Mouse (Mus musculus): Measurements from ENCODE around the gene Tbc1d5. TPM values are rescaled to one million over a fixed set of nuclear protein-coding genes. Genes with fewer than 3 reads are reported as not detected.

The Tbc1d5 gene
- polyA plus RNA-seq, 2 experiments: 2.9 to 3.2 TPM

GRCm38 (mm10) chr17:50750874-50751273 lies 428.3 kb downstream of the Tbc1d5 start:
- WGBS (ENCODE audit: insufficient replicate concordance): 46% methylated on average over 2 of the region's 2 CpGs
- Histone ChIP-seq H3K9me3 (ENCODE audit: control insufficient read depth, low read length) (no peaks in the 10 kb centered on the region), H3K27ac (no peak overlapping the region), H3K36me3 (replicated peaks; ENCODE audit: control insufficient read depth, insufficient read depth, low read depth) (no peaks in the 10 kb centered on the region), H3K9ac (replicated peaks) (no peak overlapping the region), H3K4me1 (replicated peaks; ENCODE audit: control insufficient read depth in 2 of 2, insufficient read depth in 2 of 2, low read length in 1 of 2) (no peaks in the 10 kb centered on the region), H3K4me2 (ENCODE audit: low read depth) (no peak overlapping the region), H3K4me3 (ENCODE audit: insufficient read depth in 1 of 2, low read depth in 2 of 2, low read length in 2 of 2) (no peak overlapping the region), H3K27me3 (ENCODE audit: control insufficient read depth, insufficient read depth, low read length) (no peaks in the 10 kb centered on the region)
- ATAC-seq (ENCODE audit: insufficient read depth): no peak
- DNase-seq (ENCODE audit: low read depth in 3 of 3, low spot score in 3 of 3): no peak
- no peak for TF ChIP-seq EP300 (IDR thresholded peaks at IDR 0.05; ENCODE audit: low read depth)
- TF ChIP-seq CTCF (IDR thresholded peaks at IDR 0.05; ENCODE audit: low read depth): no peak

- 62% methylated on average over 6 of the region's 6 CpGs for WGBS (ENCODE audit: insufficient replicate concordance)
These were observed 437.8 kb downstream of the Tbc1d5 start for GRCm38 (mm10) chr17:50741386-50741785.

GRCm38 (mm10) chr17:50740804-50741203 lies 438.3 kb downstream of the Tbc1d5 start:
- Histone ChIP-seq H3K9me3 (ENCODE audit: control insufficient read depth, low read length) (no peaks in the 10 kb centered on the region), H3K27me3 (ENCODE audit: control insufficient read depth, insufficient read depth, low read length) (no peaks in the 10 kb centered on the region), H3K4me2 (ENCODE audit: low read depth) (no peak overlapping the region), H3K9ac (replicated peaks) (no peak overlapping the region), H3K4me1 (replicated peaks; ENCODE audit: control insufficient read depth in 2 of 2, insufficient read depth in 2 of 2, low read length in 1 of 2) (no peaks in the 10 kb centered on the region), H3K27ac (no peak overlapping the region), H3K36me3 (replicated peaks; ENCODE audit: control insufficient read depth, insufficient read depth, low read depth) (no peaks in the 10 kb centered on the region), H3K4me3 (ENCODE audit: insufficient read depth in 1 of 2, low read depth in 2 of 2, low read length in 2 of 2) (no peak overlapping the region)
- DNase-seq (ENCODE audit: low read depth in 3 of 3, low spot score in 3 of 3): no peak
- WGBS (ENCODE audit: insufficient replicate concordance): 12% methylated on average over 1 of the region's 1 CpGs
- ATAC-seq (ENCODE audit: insufficient read depth): no peak
- TF ChIP-seq EP300 (IDR thresholded peaks at IDR 0.05; ENCODE audit: low read depth) (no peak), CTCF (IDR thresholded peaks at IDR 0.05; ENCODE audit: low read depth) (no peak)

More at GRCm38 (mm10) chr17:50741386-50741785, 437.8 kb downstream of the Tbc1d5 start:
- no peak overlapping the region for H3K9ac ChIP-seq (replicated peaks)
- TF ChIP-seq CTCF (IDR thresholded peaks at IDR 0.05; ENCODE audit: low read depth) (no peak), EP300 (IDR thresholded peaks at IDR 0.05; ENCODE audit: low read depth) (no peak)
- H3K4me1 ChIP-seq (replicated peaks; ENCODE audit: control insufficient read depth in 2 of 2, insufficient read depth in 2 of 2, low read length in 1 of 2): no peaks in the 10 kb centered on the region
- ATAC-seq (ENCODE audit: insufficient read depth) (no peak), DNase-seq (ENCODE audit: low read depth in 3 of 3, low spot score in 3 of 3) (no peak)
- H3K36me3 ChIP-seq (replicated peaks; ENCODE audit: control insufficient read depth, insufficient read depth, low read depth): no peaks in the 10 kb centered on the region
- H3K4me2 ChIP-seq (ENCODE audit: low read depth): no peak overlapping the region
- no peaks in the 10 kb centered on the region for H3K9me3 ChIP-seq (ENCODE audit: control insufficient read depth, low read length)
- H3K27ac ChIP-seq: no peak overlapping the region
- no peak overlapping the region for H3K4me3 ChIP-seq (ENCODE audit: insufficient read depth in 1 of 2, low read depth in 2 of 2, low read length in 2 of 2)
- no peaks in the 10 kb centered on the region for H3K27me3 ChIP-seq (ENCODE audit: control insufficient read depth, insufficient read depth, low read length)

GRCm38 (mm10) chr17:50738476-50738875 lies 440.7 kb downstream of the Tbc1d5 start:
- TF ChIP-seq CTCF (IDR thresholded peaks at IDR 0.05; ENCODE audit: low read depth) (no peak), EP300 (IDR thresholded peaks at IDR 0.05; ENCODE audit: low read depth) (no peak)
- Histone ChIP-seq H3K9me3 (ENCODE audit: control insufficient read depth, low read length) (no peaks in the 10 kb centered on the region), H3K27me3 (ENCODE audit: control insufficient read depth, insufficient read depth, low read length) (no peaks in the 10 kb centered on the region), H3K36me3 (replicated peaks; ENCODE audit: control insufficient read depth, insufficient read depth, low read depth) (no peaks in the 10 kb centered on the region), H3K4me2 (ENCODE audit: low read depth) (no peak overlapping the region), H3K9ac (replicated peaks) (no peak overlapping the region), H3K4me1 (replicated peaks; ENCODE audit: control insufficient read depth in 2 of 2, insufficient read depth in 2 of 2, low read length in 1 of 2) (no peaks in the 10 kb centered on the region), H3K27ac (no peak overlapping the region), H3K4me3 (ENCODE audit: insufficient read depth in 1 of 2, low read depth in 2 of 2, low read length in 2 of 2) (no peak overlapping the region)
- ATAC-seq (ENCODE audit: insufficient read depth) (no peak), DNase-seq (ENCODE audit: low read depth in 3 of 3, low spot score in 3 of 3) (no peak)
- WGBS (ENCODE audit: insufficient replicate concordance): 61% methylated on average over 2 of the region's 2 CpGs

- no peaks in the 10 kb centered on the region for H3K9me3 ChIP-seq (ENCODE audit: control insufficient read depth, low read length)
- DNase-seq (ENCODE audit: low read depth in 3 of 3, low spot score in 3 of 3): no peak
These were observed 442.1 kb downstream of the Tbc1d5 start for GRCm38 (mm10) chr17:50737068-50737467.

More at GRCm38 (mm10) chr17:50737068-50737467, 442.1 kb downstream of the Tbc1d5 start:
- Histone ChIP-seq H3K9ac (replicated peaks) (no peak overlapping the region), H3K4me2 (ENCODE audit: low read depth) (no peak overlapping the region), H3K27ac (no peak overlapping the region), H3K27me3 (ENCODE audit: control insufficient read depth, insufficient read depth, low read length) (no peaks in the 10 kb centered on the region), H3K36me3 (replicated peaks; ENCODE audit: control insufficient read depth, insufficient read depth, low read depth) (no peaks in the 10 kb centered on the region), H3K4me3 (ENCODE audit: insufficient read depth in 1 of 2, low read depth in 2 of 2, low read length in 2 of 2) (no peak overlapping the region), H3K4me1 (replicated peaks; ENCODE audit: control insufficient read depth in 2 of 2, insufficient read depth in 2 of 2, low read length in 1 of 2) (no peaks in the 10 kb centered on the region)
- ATAC-seq (ENCODE audit: insufficient read depth): no peak
- 39% methylated on average over 2 of the region's 2 CpGs for WGBS (ENCODE audit: insufficient replicate concordance)
- no peak for TF ChIP-seq CTCF (IDR thresholded peaks at IDR 0.05; ENCODE audit: low read depth)
